ENCODE assay signal across 16 mouse cellular contexts in genomic region chr5:67466866-67467530, GRCm38 (mm10). TPM values are rescaled to one million over a fixed set of nuclear protein-coding genes. Genes with fewer than 3 reads are reported as not detected.
DNase-seq lines count a peak whose midpoint lies in the region; ATAC-seq and TF ChIP-seq lines count a peak whose summit lies in the region.
"Had no signal": no experiment of that assay in that cellular context is flagged by ENCODE, and none has a peak within 500 bp of the region (broad histone marks: within the 10 kb centered on the region; RNA-seq: fewer than 3 reads in every experiment).

No protein-coding gene starts in this region.

- WGBS in kidney, postnatal 0 days, result 46% methylated on average over 15 of the region's 15 CpGs
- WGBS in forebrain, embryonic 15.5 days, result 36% methylated on average over 15 of the region's 15 CpGs

- no peaks in the 10 kb centered on the region for H3K36me3 ChIP-seq in kidney, postnatal 0 days (ENCODE audit: insufficient read depth, low read length)
- H3K36me3 ChIP-seq in forebrain, embryonic 15.5 days, result no peaks in the 10 kb centered on the region
- H3K36me3 ChIP-seq: embryonic facial prominence, embryonic 15.5 days; limb, embryonic 10.5 days; liver, embryonic 13.5 days had no signal

- H3K4me2 ChIP-seq in kidney, postnatal 0 days (ENCODE audit: low read length), result peak overlapping the region; percentile 11; the same call in 1 of the 2 replicates
- H3K4me2 ChIP-seq in forebrain, embryonic 15.5 days (replicated peaks), result peak overlapping the region; percentile 30
- H3K4me2 ChIP-seq: embryonic facial prominence, embryonic 15.5 days; liver, embryonic 13.5 days had no signal

- 0 out of 2 replicates have a peak, but pooled peaks cover 6% of the 10 kb centered on the region for H3K9me3 ChIP-seq in kidney, postnatal 0 days (replicated peaks; ENCODE audit: low read length)
- no peaks in the 10 kb centered on the region for H3K9me3 ChIP-seq in forebrain, embryonic 15.5 days
- H3K9me3 ChIP-seq: embryonic facial prominence, embryonic 15.5 days; limb, embryonic 10.5 days; liver, embryonic 13.5 days had no signal

- no peaks in the 10 kb centered on the region for H3K27me3 ChIP-seq in kidney, postnatal 0 days (ENCODE audit: insufficient read depth, low read length)
- H3K27me3 ChIP-seq in forebrain, embryonic 15.5 days, result no peaks in the 10 kb centered on the region
- H3K27me3 ChIP-seq: embryonic facial prominence, embryonic 15.5 days; liver, embryonic 13.5 days had no signal

- no peak for ATAC-seq in kidney, postnatal 0 days (replicated peaks; ENCODE audit: low FRiP score, low read depth)
- peak; percentile 74 for ATAC-seq in forebrain, embryonic 15.5 days (replicated peaks)
- ATAC-seq: CD4-positive, CD25-positive, alpha-beta regulatory T cell, adult 4 months; intestine, postnatal 0 days; lung, postnatal 0 days had no signal

- H3K27ac ChIP-seq in kidney, postnatal 0 days, result no peak overlapping the region
- H3K27ac ChIP-seq in forebrain, embryonic 15.5 days (replicated peaks), result peak overlapping the region; percentile 37; the same call in 1 of the 2 replicates
- H3K27ac ChIP-seq: embryonic facial prominence, embryonic 15.5 days; heart, adult 2 months; limb, embryonic 10.5 days; liver, embryonic 13.5 days had no signal

- no peak overlapping the region for H3K9ac ChIP-seq in kidney, postnatal 0 days (ENCODE audit: low read depth, low read length)
- H3K9ac ChIP-seq in forebrain, embryonic 15.5 days (replicated peaks), result no peak overlapping the region
- H3K9ac ChIP-seq: embryonic facial prominence, embryonic 15.5 days; liver, embryonic 13.5 days had no signal

- H3K4me3 ChIP-seq in kidney, postnatal 0 days (replicated peaks; ENCODE audit: low read depth, low read length), result no peak overlapping the region
- peak overlapping the region; percentile 19; the same call in 1 of the 2 replicates for H3K4me3 ChIP-seq in forebrain, embryonic 15.5 days
- H3K4me3 ChIP-seq: embryonic facial prominence, embryonic 15.5 days; heart, adult 2 months; limb, embryonic 10.5 days; liver, embryonic 13.5 days had no signal

- no peak for DNase-seq in kidney, postnatal 0 days (ENCODE audit: low spot score)
- no peak for DNase-seq in kidney, postnatal 14 days
- peak; percentile 23 for DNase-seq in brain, adult 2 months (ENCODE audit: low read depth, low spot score)
- peak; percentile 19 to 29 for DNase-seq in layer of hippocampus, postnatal 36 days
- DNase-seq in adipocyte (ENCODE audit: low spot score), result no peak
- DNase-seq in spleen, postnatal 10 days (ENCODE audit: low spot score in 2 of 2), result no peak
- DNase-seq: cerebellum, adult 11-12 months; heart, adult 2 months; liver, embryonic 13.5 days; thymus, adult 18-20 months had no signal

- H3K4me1 ChIP-seq in kidney, postnatal 0 days (replicated peaks; ENCODE audit: insufficient read depth, low read length), result no peaks in the 10 kb centered on the region
- H3K4me1 ChIP-seq in forebrain, embryonic 15.5 days, result peaks cover 10% of the 10 kb centered on the region; the same call in 1 of the 2 replicates
- H3K4me1 ChIP-seq: embryonic facial prominence, embryonic 15.5 days had no signal

- no peak for TF ChIP-seq CTCF in kidney, postnatal 0 days (IDR thresholded peaks at IDR 0.05; ENCODE audit: low read depth)

RNA-seq across cellular contexts. Expression of gene Bend4, which starts 38.9 kb away (rescaled TPM):
- 2.2 and 2.7 TPM in 2 replicates for polyA plus RNA-seq in kidney, postnatal 0 days (2015; fragmentation: Nextera tagmentation; extraction: Ambion mirVana)
- 7.4 and 7.8 TPM in 2 replicates for polyA plus RNA-seq in forebrain, embryonic 15.5 days (2015; fragmentation: Nextera tagmentation; extraction: Ambion mirVana)
- 10 to 100 TPM; 10.3 to 11.1 TPM for total RNA-seq in layer of hippocampus, postnatal 36 days (2021)

Comparison
In these comparisons a context has a peak if more than half of its experiments do, and no peak if none do; other contexts are left out.
1. DNase-seq: peak in brain, adult 2 months (single experiment) and layer of hippocampus, postnatal 36 days (2 of 2); none in kidney, postnatal 0 days (single experiment), kidney, postnatal 14 days (single experiment), adipocyte (single experiment) and spleen, postnatal 10 days (0 of 2).